Mouse (Mus musculus) MEL (cell line): ENCODE data around the gene Brf1. TPM values are rescaled to one million over a fixed set of nuclear protein-coding genes. Genes with fewer than 3 reads are reported as not detected.

Experiments
- DNase-seq: peaks from one replicate; pipeline ENCODE4 v3.0.0; 2011; ENCODE audit warnings: low read depth, low spot score
- H3K27ac ChIP-seq: 2 replicates; pipeline ENCODE4 v1.5.1; 2012; ENCODE audit warnings: low read depth, mild to moderate bottlenecking, control low read depth, low read length, moderate library complexity; ENCODE audit not compliant: control insufficient read depth
- H3K27me3 ChIP-seq, 2 experiments: fragments of 150-350 bp in 1 of 2; sonication (generic) in 1 of 2; 2 replicates each; pipeline ENCODE4 v1.6.1; 2012; ENCODE audit warnings: low read length in 2 of 2, mild to moderate bottlenecking in 2 of 2, improper control_type of control experiment in 1 of 2, moderate library complexity in 1 of 2; ENCODE audit not compliant: insufficient read depth in 2 of 2, control insufficient read depth in 1 of 2
- H3K36me3 ChIP-seq, 2 experiments: 2 replicates each; pipeline ENCODE4 v1.6.1; 2012 to 2014; ENCODE audit warnings: low read length in 2 of 2, improper control_type of control experiment in 1 of 2, inconsistent platforms in 1 of 2, mild to moderate bottlenecking in 1 of 2; ENCODE audit not compliant: insufficient read depth in 2 of 2, control insufficient read depth in 1 of 2
- H3K4me1 ChIP-seq, 2 experiments: fragments of 150-350 bp in 1 of 2; sonication (generic) in 1 of 2; 2 replicates each; pipeline ENCODE4 v1.6.1; 2012; ENCODE audit warnings: low read length in 2 of 2, improper control_type of control experiment in 1 of 2, mild to moderate bottlenecking in 1 of 2; ENCODE audit not compliant: insufficient read depth in 2 of 2, control insufficient read depth in 1 of 2
- H3K4me3 ChIP-seq, 2 experiments: fragments of 150-350 bp in 1 of 2; sonication (generic) in 1 of 2; 2 replicates each; pipeline ENCODE4 v1.5.1; 2012; ENCODE audit warnings: low read depth in 2 of 2, low read length in 2 of 2, mild to moderate bottlenecking in 2 of 2, moderate library complexity in 2 of 2, control low read depth in 1 of 2, improper control_type of control experiment in 1 of 2; ENCODE audit not compliant: control insufficient read depth in 1 of 2, insufficient read depth in 1 of 2
- H3K79me2 ChIP-seq: 2 replicates; pipeline ENCODE4 v1.6.1; 2012; ENCODE audit warnings: mild to moderate bottlenecking, low read length, moderate library complexity; ENCODE audit not compliant: control insufficient read depth, poor library complexity, insufficient read depth
- H3K9ac ChIP-seq: 2 replicates; pipeline ENCODE4 v1.6.1; 2012; ENCODE audit warnings: low read depth, mild to moderate bottlenecking, control low read depth, low read length, moderate library complexity; ENCODE audit not compliant: control insufficient read depth, poor library complexity, severe bottlenecking
- H3K9me3 ChIP-seq: fragments of 150-350 bp; sonication (generic); replicated peaks from 2 replicates; pipeline ENCODE4 v1.6.1; 2012; ENCODE audit warnings: mild to moderate bottlenecking, low read length, improper control_type of control experiment, moderate library complexity; ENCODE audit not compliant: insufficient read depth
- CHD1 ChIP-seq: IDR thresholded peaks from 2 replicates; pipeline ENCODE4 v1.6.1; 2012; ENCODE audit warnings: low read depth, mild to moderate bottlenecking, inconsistent platforms, low read length, improper control_type of control experiment
- EP300 ChIP-seq, 2 experiments: IDR thresholded peaks; 2 replicates each; pipeline ENCODE4 v1.6.1; 2011; ENCODE audit warnings: improper control_type of control experiment in 2 of 2, low read length in 2 of 2, low read depth in 1 of 2, mild to moderate bottlenecking in 1 of 2
- HCFC1 ChIP-seq: IDR thresholded peaks from 2 replicates; pipeline ENCODE4 v1.6.1; 2012; ENCODE audit warnings: low read depth, mild to moderate bottlenecking, inconsistent platforms, low read length, improper control_type of control experiment, moderate library complexity
- KAT2A ChIP-seq: conservative IDR thresholded peaks from 2 replicates; pipeline ENCODE4 v1.6.1; 2012; ENCODE audit warnings: low read depth, low read length, improper control_type of control experiment, inconsistent platforms
- MAFK ChIP-seq: IDR thresholded peaks from 2 replicates; pipeline ENCODE4 v1.6.1; 2011; ENCODE audit warnings: low read depth, mild to moderate bottlenecking, low read length, improper control_type of control experiment, borderline replicate concordance
- MAZ ChIP-seq: IDR thresholded peaks from 2 replicates; pipeline ENCODE4 v1.6.1; 2012; ENCODE audit warnings: low read depth, mild to moderate bottlenecking, inconsistent platforms, low read length, improper control_type of control experiment
- MYB ChIP-seq: IDR thresholded peaks from 2 replicates; pipeline ENCODE4 v1.6.1; 2011; ENCODE audit warnings: mild to moderate bottlenecking, low read depth, low read length, improper control_type of control experiment
- MYC ChIP-seq: IDR thresholded peaks from 2 replicates; pipeline ENCODE4 v1.6.1; 2011; ENCODE audit warnings: low read depth, mild to moderate bottlenecking, low read length, improper control_type of control experiment, moderate library complexity
- NRF1 ChIP-seq: IDR thresholded peaks from 2 replicates; pipeline ENCODE4 v1.6.1; 2014; ENCODE audit warnings: low read depth, mild to moderate bottlenecking, inconsistent platforms, low read length, improper control_type of control experiment, moderate library complexity; ENCODE audit not compliant: poor library complexity, insufficient read depth, severe bottlenecking
- RAD21 ChIP-seq: IDR thresholded peaks from 2 replicates; pipeline ENCODE4 v1.6.1; 2011; ENCODE audit warnings: mild to moderate bottlenecking, low read depth, low read length, improper control_type of control experiment
- RCOR1 ChIP-seq: IDR thresholded peaks from 2 replicates; pipeline ENCODE4 v1.6.1; 2012; ENCODE audit warnings: low read depth, mild to moderate bottlenecking, inconsistent platforms, low read length, improper control_type of control experiment
- SMC3 ChIP-seq: IDR thresholded peaks from 2 replicates; pipeline ENCODE4 v1.6.1; 2011; ENCODE audit warnings: low read depth, low read length, improper control_type of control experiment
- TAL1 ChIP-seq: IDR thresholded peaks from 2 replicates; pipeline ENCODE4 v1.6.1; 2012; ENCODE audit warnings: mild to moderate bottlenecking, inconsistent platforms, low read length, moderate library complexity, mixed read lengths
- TCF12 ChIP-seq: IDR thresholded peaks from 2 replicates; pipeline ENCODE4 v1.6.1; 2014; ENCODE audit warnings: low read depth, mild to moderate bottlenecking, inconsistent platforms, low read length, improper control_type of control experiment, moderate library complexity
- USF2 ChIP-seq, 2 experiments: IDR thresholded peaks; 2 replicates each; pipeline ENCODE4 v1.6.1; 2011 to 2012; ENCODE audit warnings: improper control_type of control experiment in 2 of 2, low read length in 2 of 2, borderline replicate concordance in 1 of 2, inconsistent platforms in 1 of 2, low read depth in 1 of 2, mild to moderate bottlenecking in 1 of 2; ENCODE audit not compliant: insufficient read depth in 1 of 2
- ZC3H11A ChIP-seq: IDR thresholded peaks from 2 replicates; pipeline ENCODE4 v1.6.1; 2012; ENCODE audit warnings: low read depth, mild to moderate bottlenecking, inconsistent platforms, low read length, improper control_type of control experiment
- ZKSCAN1 ChIP-seq: IDR thresholded peaks from 2 replicates; pipeline ENCODE4 v1.6.1; 2012; ENCODE audit warnings: low read depth, mild to moderate bottlenecking, inconsistent platforms, low read length, improper control_type of control experiment, moderate library complexity
- ZMIZ1 ChIP-seq: IDR thresholded peaks from 2 replicates; pipeline ENCODE4 v1.6.1; 2012; ENCODE audit warnings: low read depth, mild to moderate bottlenecking, inconsistent platforms, low read length, improper control_type of control experiment, moderate library complexity
- ZNF384 ChIP-seq: IDR thresholded peaks from 2 replicates; pipeline ENCODE4 v1.6.1; 2012; ENCODE audit warnings: low read depth, mild to moderate bottlenecking, inconsistent platforms, low read length, improper control_type of control experiment
- polyA plus RNA-seq, 2 experiments: library from polyadenylated mRNA; stranded (reverse) in 1 of 2; unstranded in 1 of 2; fragments of >175 nt in 1 of 2; fragments of >200 nt in 1 of 2; gene quantifications; 2 replicates each; pipeline versions ENCODE4 v1.2.1 to v1.2.4; 2012; ENCODE audit warnings: low replicate concordance in 2 of 2, low read depth in 1 of 2; ENCODE audit not compliant: insufficient read length in 2 of 2, insufficient read depth in 1 of 2, missing spikeins in 1 of 2
- total RNA-seq: library from RNA; depleted of rRNA; stranded (reverse); fragments of 300-350 nt; gene quantifications from 2 replicates; pipeline ENCODE4 v1.2.3, GENCODE M21; 2012

Brf1 gene
- total and polyA plus RNA-seq, 3 experiments = 105 to 159 TPM; not detected in 1

GRCm38 (mm10) chr12:112977156-112977555, 23.3 kb downstream of the Brf1 start:
- no peak overlapping the region for H3K27ac ChIP-seq

GRCm38 (mm10) chr12:112976371-112977073, 24.0 kb downstream of the Brf1 start, which contains the start of gene Btbd6:
TSS of gene Btbd6 (plus strand) at chr12:112976482.
- H3K27me3 ChIP-seq = no peaks in the 10 kb centered on the region
- H3K4me1 ChIP-seq = no peaks in the 10 kb centered on the region
- H3K9ac ChIP-seq = no peak within 1 kb of the TSS
- no peaks in the 10 kb centered on the region for H3K79me2 ChIP-seq
- DNase-seq = no peak
- H3K27ac ChIP-seq = no peak within 1 kb of the TSS
- H3K4me3 ChIP-seq = no peak within 1 kb of the TSS
- no peaks in the 10 kb centered on the region for H3K9me3 ChIP-seq
- peaks cover 0 to 61% of the 10 kb centered on the region in 2 experiments; a peak in 2 of 4 replicates for H3K36me3 ChIP-seq
- TF ChIP-seq NRF1 = no peak
- TF ChIP-seq EP300 (IDR thresholded peaks at IDR 0.05; ENCODE audit: low read depth in 1 of 2, low read length in 2 of 2) = no peak
- TF ChIP-seq TCF12 = no peak
- no peak for TF ChIP-seq ZKSCAN1
- TF ChIP-seq RAD21 = no peak
- no peak for TF ChIP-seq MYB
- no peak for TF ChIP-seq CHD1
- TF ChIP-seq MYC = no peak
- TF ChIP-seq USF2 (IDR thresholded peaks at IDR 0.05; ENCODE audit: borderline replicate concordance in 1 of 2, insufficient read depth in 1 of 2, low read depth in 1 of 2, low read length in 2 of 2) = no peak
- no peak for TF ChIP-seq SMC3
- no peak for TF ChIP-seq ZC3H11A

More at GRCm38 (mm10) chr12:112977156-112977555, 23.3 kb downstream of the Brf1 start:
- Histone ChIP-seq H3K79me2 (no peaks in the 10 kb centered on the region), H3K4me1 (no peaks in the 10 kb centered on the region), H3K9ac (no peak overlapping the region), H3K27me3 (no peaks in the 10 kb centered on the region), H3K9me3 (no peaks in the 10 kb centered on the region), H3K36me3 (peaks cover 0 to 63% of the 10 kb centered on the region in 2 experiments; a peak in 2 of 4 replicates), H3K4me3 (no peak overlapping the region)
- no peak for DNase-seq
- TF ChIP-seq HCFC1 = no peak
- TF ChIP-seq RAD21 = no peak
- TF ChIP-seq MAFK = no peak
- no peak for TF ChIP-seq RCOR1
- TF ChIP-seq KAT2A = no peak
- TF ChIP-seq TAL1 = no peak
- no peak for TF ChIP-seq MAZ
- TF ChIP-seq ZNF384 = no peak
- TF ChIP-seq ZMIZ1 = no peak
- no peak for TF ChIP-seq CHD1
